Mouse (Mus musculus) hindbrain, embryonic 13.5 days (tissue): ENCODE measurements around the gene Ngdn. TPM values are rescaled to one million over a fixed set of nuclear protein-coding genes. Genes with fewer than 3 reads are reported as not detected.
A peak's percentile ranks its signal among the peaks of the same experiment; 100 is the strongest.
"Not testable (repeated sequence)": the region's sequence is repeated elsewhere in the genome, so short reads cannot be mapped to it uniquely, and the experiment has no call there.

Source experiments
- ATAC-seq: fragments of 200-750 bp; cut with Nextera tagmentation; 2 replicates; pipeline ENCODE4 v1.8.0; 2017; ENCODE audit warnings: moderate TSS enrichment; ENCODE audit not compliant: low FRiP score
- H3K27ac ChIP-seq: fragments of 300-500 bp; sonication (generic); 2 replicates; pipeline ENCODE4 v1.5.1; 2015; ENCODE audit warnings: inconsistent platforms, mild to moderate bottlenecking, moderate library complexity
- H3K27me3 ChIP-seq: fragments of 300-500 bp; sonication (generic); 2 replicates; pipeline ENCODE4 v1.6.1; 2015; ENCODE audit warnings: mild to moderate bottlenecking, inconsistent platforms
- H3K36me3 ChIP-seq: fragments of 300-500 bp; sonication (generic); 2 replicates; pipeline ENCODE4 v1.6.1; 2015; ENCODE audit warnings: mild to moderate bottlenecking, inconsistent platforms
- H3K4me1 ChIP-seq: fragments of 300-500 bp; sonication (generic); replicated peaks from 2 replicates; pipeline ENCODE4 v1.6.1; 2015; ENCODE audit warnings: inconsistent platforms
- H3K4me2 ChIP-seq: fragments of 300-500 bp; sonication (generic); 2 replicates; pipeline ENCODE4 v1.6.1; 2015; ENCODE audit warnings: inconsistent platforms, mild to moderate bottlenecking, moderate library complexity
- H3K4me3 ChIP-seq: fragments of 300-500 bp; sonication (generic); 2 replicates; pipeline ENCODE4 v1.5.1; 2015; ENCODE audit warnings: mild to moderate bottlenecking, inconsistent platforms
- H3K9ac ChIP-seq: fragments of 300-500 bp; sonication (generic); 2 replicates; pipeline ENCODE4 v1.6.1; 2015; ENCODE audit warnings: mild to moderate bottlenecking, inconsistent platforms
- H3K9me3 ChIP-seq: fragments of 300-500 bp; sonication (generic); 2 replicates; pipeline ENCODE4 v1.6.1; 2016; ENCODE audit warnings: inconsistent platforms
- WGBS: fragments of 180-500 bp; shearing (Covaris S2); methylation state at CpG from one replicate; pipeline ENCODE4 v1.1.7; 2015; 5-methylcytosine and 5-hydroxymethylcytosine counted together
- polyA plus RNA-seq: library from polyadenylated mRNA; unstranded; fragments of >200 nt; fragmentation: Nextera tagmentation; extraction: Ambion mirVana; gene quantifications from 2 replicates; pipeline ENCODE4 v1.2.1, GENCODE M21; 2015

The Ngdn gene
- polyA plus RNA-seq: 53.4 and 53.7 TPM in 2 replicates

- Histone ChIP-seq H3K4me2 (peak within 1 kb of the TSS; percentile 73), H3K9me3 (no peaks in the 10 kb centered on the region), H3K27ac (peak within 1 kb of the TSS; percentile 93), H3K4me3 (peak within 1 kb of the TSS; percentile 68), H3K27me3 (no peaks in the 10 kb centered on the region), H3K36me3 (peaks cover 18% of the 10 kb centered on the region), H3K4me1 (peaks cover 13% of the 10 kb centered on the region; the same call in 1 of the 2 replicates), H3K9ac (peak within 1 kb of the TSS; percentile 79)
- peak; percentile 98 for ATAC-seq
- WGBS: under 1% methylated on average over 36 of the region's 36 CpGs
Observed at GRCm38 (mm10) chr14:55014991-55015766, at the start of gene Ngdn. TSS of gene Ngdn (plus strand) at chr14:55015454.

GRCm38 (mm10) chr14:54965631-54966030 is 49.6 kb upstream of the Ngdn start:
- Histone ChIP-seq H3K9me3 (no peaks in the 10 kb centered on the region), H3K9ac (no peak overlapping the region), H3K4me3 (no peak overlapping the region), H3K27ac (no peak overlapping the region), H3K27me3 (0 out of 2 replicates have a peak, but pooled peaks cover 10% of the 10 kb centered on the region), H3K4me1 (no peaks in the 10 kb centered on the region), H3K36me3 (no peaks in the 10 kb centered on the region), H3K4me2 (no peak overlapping the region)
- no peak for ATAC-seq
- 83% methylated on average over 6 of the region's 6 CpGs for WGBS

- Histone ChIP-seq H3K4me1 (no peaks in the 10 kb centered on the region), H3K36me3 (no peaks in the 10 kb centered on the region), H3K27ac (no peak within 1 kb of the TSS), H3K4me2 (no peak within 1 kb of the TSS), H3K4me3 (no peak within 1 kb of the TSS), H3K27me3 (0 out of 2 replicates have a peak, but pooled peaks cover 10% of the 10 kb centered on the region), H3K9me3 (no peaks in the 10 kb centered on the region), H3K9ac (no peak within 1 kb of the TSS)
- 87% methylated on average over 7 of the region's 7 CpGs for WGBS
- no peak for ATAC-seq
Observed at GRCm38 (mm10) chr14:54966320-54966977, 48.8 kb upstream of the Ngdn start, which contains the start of gene Myh6. TSS of gene Myh6 (minus strand) at chr14:54966927.

- no peak for ATAC-seq
- H3K4me3 ChIP-seq: no peak overlapping the region
- H3K9me3 ChIP-seq: no peaks in the 10 kb centered on the region
- 0 out of 2 replicates have a peak, but pooled peaks cover 10% of the 10 kb centered on the region for H3K27me3 ChIP-seq
- H3K9ac ChIP-seq: no peak overlapping the region
- H3K27ac ChIP-seq: no peak overlapping the region
- 90% methylated on average over 3 of the region's 3 CpGs for WGBS
- no peak overlapping the region for H3K4me2 ChIP-seq
- H3K4me1 ChIP-seq: no peaks in the 10 kb centered on the region
- H3K36me3 ChIP-seq: no peaks in the 10 kb centered on the region
Observed at GRCm38 (mm10) chr14:54967874-54968273, 47.4 kb upstream of the Ngdn start.

- ATAC-seq: no peak
- H3K27ac ChIP-seq: no peak overlapping the region
- no peak overlapping the region for H3K4me3 ChIP-seq
- no peaks in the 10 kb centered on the region for H3K36me3 ChIP-seq
- no peak overlapping the region for H3K9ac ChIP-seq
- 0 out of 2 replicates have a peak, but pooled peaks cover 10% of the 10 kb centered on the region for H3K27me3 ChIP-seq
- H3K4me1 ChIP-seq: peaks cover 3% of the 10 kb centered on the region
- no peak overlapping the region for H3K4me2 ChIP-seq
- no peaks in the 10 kb centered on the region for H3K9me3 ChIP-seq
Observed at GRCm38 (mm10) chr14:54968344-54968743, 46.9 kb upstream of the Ngdn start.

- 94% methylated on average over 11 of the region's 11 CpGs for WGBS
Observed at GRCm38 (mm10) chr14:54972786-54973185, 42.5 kb upstream of the Ngdn start.

GRCm38 (mm10) chr14:54974068-54974791 is 41.0 kb upstream of the Ngdn start:
- peak overlapping the region; percentile 89 for H3K27ac ChIP-seq
- ATAC-seq: peak; percentile 65
- no peaks in the 10 kb centered on the region for H3K36me3 ChIP-seq
- H3K4me1 ChIP-seq: peaks cover 17% of the 10 kb centered on the region
- H3K9ac ChIP-seq: no peak overlapping the region
- WGBS: 68% methylated on average over 6 of the region's 6 CpGs
- H3K4me3 ChIP-seq: no peak overlapping the region
- H3K27me3 ChIP-seq: 0 out of 2 replicates have a peak, but pooled peaks cover 5% of the 10 kb centered on the region
- no peaks in the 10 kb centered on the region for H3K9me3 ChIP-seq
- no peak overlapping the region for H3K4me2 ChIP-seq

More at GRCm38 (mm10) chr14:54972786-54973185, 42.5 kb upstream of the Ngdn start:
- not testable (repeated sequence) for H3K4me3 ChIP-seq, H3K9ac ChIP-seq, H3K27me3 ChIP-seq, H3K4me2 ChIP-seq, H3K36me3 ChIP-seq, H3K9me3 ChIP-seq, ATAC-seq
- Histone ChIP-seq H3K27ac (peak overlapping the region; percentile 30; the same call in 1 of the 2 replicates), H3K4me1 (peaks cover 17% of the 10 kb centered on the region)

- WGBS: 65% methylated on average over 1 of the region's 1 CpGs
- Histone ChIP-seq H3K4me2 (no peak within 1 kb of the TSS), H3K9me3 (no peaks in the 10 kb centered on the region), H3K9ac (no peak within 1 kb of the TSS), H3K4me3 (no peak within 1 kb of the TSS), H3K27me3 (0 out of 2 replicates have a peak, but pooled peaks cover 5% of the 10 kb centered on the region), H3K4me1 (peaks cover 17% of the 10 kb centered on the region), H3K27ac (no peak within 1 kb of the TSS), H3K36me3 (no peaks in the 10 kb centered on the region)
- no peak for ATAC-seq
Observed at GRCm38 (mm10) chr14:54976633-54977032, 38.6 kb upstream of the Ngdn start, which contains the start of gene Gm17428. TSS of gene Gm17428 (plus strand) at chr14:54976933.

- no peak for ATAC-seq
- 93% methylated on average over 8 of the region's 8 CpGs for WGBS
Observed at GRCm38 (mm10) chr14:54978664-54979063, 36.6 kb upstream of the Ngdn start.

GRCm38 (mm10) chr14:54981934-54982333 is 33.3 kb upstream of the Ngdn start:
- Histone ChIP-seq H3K27ac (no peak overlapping the region), H3K27me3 (0 out of 2 replicates have a peak, but pooled peaks cover 3% of the 10 kb centered on the region), H3K36me3 (no peaks in the 10 kb centered on the region), H3K4me1 (no peaks in the 10 kb centered on the region), H3K9me3 (no peaks in the 10 kb centered on the region), H3K4me3 (no peak overlapping the region), H3K4me2 (no peak overlapping the region), H3K9ac (no peak overlapping the region)
- no peak for ATAC-seq
- 94% methylated on average over 7 of the region's 7 CpGs for WGBS

More at GRCm38 (mm10) chr14:54978664-54979063, 36.6 kb upstream of the Ngdn start:
- H3K27me3 ChIP-seq: 0 out of 2 replicates have a peak, but pooled peaks cover 5% of the 10 kb centered on the region
- H3K4me2 ChIP-seq: no peak overlapping the region
- no peak overlapping the region for H3K9ac ChIP-seq
- H3K4me1 ChIP-seq: peaks cover 11% of the 10 kb centered on the region
- H3K4me3 ChIP-seq: no peak overlapping the region
- H3K36me3 ChIP-seq: no peaks in the 10 kb centered on the region
- no peak overlapping the region for H3K27ac ChIP-seq
- no peaks in the 10 kb centered on the region for H3K9me3 ChIP-seq

- ATAC-seq, H3K27me3 ChIP-seq, H3K36me3 ChIP-seq, H3K9ac ChIP-seq, H3K9me3 ChIP-seq, H3K4me3 ChIP-seq, H3K4me2 ChIP-seq, H3K27ac ChIP-seq, H3K4me1 ChIP-seq: not testable (repeated sequence)
- 92% methylated on average over 9 of the region's 9 CpGs for WGBS
Observed at GRCm38 (mm10) chr14:54988350-54988874, 26.8 kb upstream of the Ngdn start.
